Mouse (Mus musculus) erythroblast, embryonic 14.5 days (primary cell): ENCODE measurements around the gene Hemgn.

Source experiments
- GATA1 ChIP-seq: IDR thresholded peaks from 2 replicates; pipeline ENCODE4 v1.6.1; 2012; ENCODE audit warnings: low read length, inconsistent platforms, mixed read lengths
- TAL1 ChIP-seq: IDR thresholded peaks from 3 replicates; pipeline ENCODE4 v1.6.1; 2012; ENCODE audit warnings: low read length, inconsistent platforms, mixed read lengths

- no peak for TF ChIP-seq GATA1
- no peak for TF ChIP-seq TAL1
These were observed 34.2 kb upstream of the Hemgn start for GRCm38 (mm10) chr4:46447461-46447860.
